Mouse (Mus musculus) retina, postnatal 7 days (tissue): ENCODE measurements around the gene Nrip1.

ENCODE experiments used
- DNase-seq: peaks from one replicate; pipeline ENCODE4 v3.0.0-alpha.2; 2012; ENCODE audit warnings: low read depth, low spot score

Gene Nrip1

GRCm38 (mm10) chr16:76372045-76372940 lies 1.3 kb downstream of the Nrip1 start:
- peak; percentile 32 for DNase-seq

DNA sequence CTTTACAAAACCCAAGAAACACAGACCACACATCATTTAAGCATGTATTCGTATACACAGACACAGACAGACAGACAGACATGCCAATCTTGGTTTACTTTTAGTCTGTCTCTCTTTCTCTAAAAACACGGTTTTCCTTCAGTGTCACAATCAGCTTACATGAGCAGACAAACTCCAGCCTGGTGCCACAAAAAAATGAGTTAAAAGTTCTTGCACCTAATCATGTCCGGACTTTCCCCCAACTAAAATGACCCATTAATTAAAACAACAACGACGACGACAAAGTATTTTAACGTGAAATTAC lies 2.1 kb downstream of the Nrip1 start:
- DNase-seq: no peak

- DNase-seq: no peak
Measured at GRCm38 (mm10) chr16:76370716-76371613, 2.7 kb downstream of the Nrip1 start.

DNA sequence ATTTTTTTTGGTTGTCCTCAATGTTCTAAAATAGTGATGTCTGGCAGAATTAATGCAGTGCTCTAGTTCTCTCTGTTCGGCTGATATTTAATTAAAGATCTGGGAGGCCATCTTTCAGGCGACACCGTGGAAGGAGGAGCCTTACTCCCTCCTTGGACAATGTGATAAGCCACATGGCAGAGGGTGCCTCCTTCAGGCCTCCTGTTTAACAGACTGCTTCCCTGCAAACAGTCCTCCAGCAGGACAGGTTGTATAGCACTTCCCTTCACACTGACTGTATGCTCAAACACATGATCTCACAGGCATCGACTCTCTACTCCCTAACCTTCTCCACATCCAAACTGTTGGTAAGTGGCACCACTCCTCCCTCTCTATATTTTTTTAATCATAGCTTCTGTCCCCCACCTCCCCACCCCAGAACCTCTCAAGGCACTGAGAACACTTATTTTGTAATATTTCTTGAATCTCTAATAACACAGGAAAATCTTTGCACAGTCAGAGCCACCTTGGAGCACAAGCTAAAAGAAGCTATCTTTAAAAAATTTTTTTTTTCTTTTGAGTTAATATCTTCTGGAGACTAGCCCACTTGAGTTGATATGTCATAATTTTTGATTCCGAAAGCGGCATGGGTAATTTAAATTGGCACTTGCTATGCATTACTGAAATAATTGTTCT lies 3.4 kb downstream of the Nrip1 start:
- no peak for DNase-seq

DNA sequence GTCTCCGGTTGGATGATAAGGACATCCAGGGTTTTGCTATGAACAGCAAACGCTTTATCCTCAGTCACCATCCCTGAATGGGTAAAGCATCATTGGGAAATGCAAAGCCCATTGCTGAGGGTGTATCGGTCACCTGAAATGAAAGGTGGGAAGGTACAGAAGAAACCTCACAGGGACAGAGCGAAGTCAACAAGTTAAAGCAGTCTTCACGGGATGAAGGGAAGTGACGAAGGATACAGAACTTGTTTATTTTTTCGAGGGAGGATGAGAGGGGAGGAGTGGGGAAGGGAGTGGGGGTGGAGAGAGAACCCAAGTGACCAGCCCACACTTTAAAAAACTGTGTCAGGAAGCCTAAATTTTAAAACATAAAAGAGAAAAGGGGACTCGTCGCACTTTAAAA lies 4.4 kb downstream of the Nrip1 start:
- DNase-seq: no peak

- DNase-seq: no peak
Measured at GRCm38 (mm10) chr16:76367261-76367908, 6.2 kb downstream of the Nrip1 start.

DNA sequence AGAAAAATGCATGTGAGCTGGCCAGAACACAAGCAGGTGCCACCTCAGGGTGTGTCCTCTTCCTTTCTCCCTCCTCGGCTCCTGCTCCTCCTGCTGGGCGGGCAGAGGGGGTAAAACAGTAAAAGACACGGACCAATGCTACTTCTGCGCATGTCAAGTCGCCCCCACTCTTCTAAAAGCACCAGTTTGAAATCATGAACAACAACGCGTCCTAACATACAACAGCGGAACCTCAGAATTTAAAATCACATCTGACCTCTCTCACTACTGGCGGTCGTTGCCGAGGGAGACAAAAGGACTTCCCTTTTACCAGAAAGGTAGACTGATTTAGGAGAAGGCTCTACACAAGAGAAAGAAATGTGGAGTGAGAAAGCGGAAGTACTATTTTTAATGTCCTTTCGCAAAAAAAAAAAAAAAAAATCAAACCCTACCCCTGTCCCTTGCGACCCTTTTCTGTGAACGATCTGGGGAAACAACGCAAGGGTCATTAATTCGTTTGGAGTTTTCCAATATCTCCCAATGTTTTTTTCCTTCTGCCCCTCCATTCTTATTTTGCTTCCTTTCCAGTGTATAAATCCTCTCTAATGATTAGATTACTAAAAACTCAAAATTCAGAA lies 7.7 kb downstream of the Nrip1 start:
- no peak for DNase-seq

DNA sequence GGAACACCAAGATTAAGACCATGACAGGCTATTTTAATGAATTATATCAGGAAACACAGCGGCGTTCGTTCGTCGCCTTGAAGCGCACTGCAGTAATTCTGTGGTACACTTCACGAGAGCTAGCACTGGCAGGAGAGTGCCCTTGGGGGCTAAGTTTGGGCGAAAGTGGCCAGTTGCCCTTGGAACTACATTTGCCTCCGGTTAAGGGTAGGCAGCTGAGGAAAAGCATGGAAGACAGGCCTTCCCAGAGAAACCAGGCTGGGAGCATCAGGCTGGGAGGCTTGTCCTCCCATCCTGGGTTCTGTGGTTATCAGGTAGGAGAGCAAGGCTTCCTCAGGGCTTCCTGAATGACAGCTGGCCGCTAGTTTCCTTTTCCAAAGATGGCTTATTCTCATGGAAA lies 8.4 kb downstream of the Nrip1 start:
- no peak for DNase-seq

DNA sequence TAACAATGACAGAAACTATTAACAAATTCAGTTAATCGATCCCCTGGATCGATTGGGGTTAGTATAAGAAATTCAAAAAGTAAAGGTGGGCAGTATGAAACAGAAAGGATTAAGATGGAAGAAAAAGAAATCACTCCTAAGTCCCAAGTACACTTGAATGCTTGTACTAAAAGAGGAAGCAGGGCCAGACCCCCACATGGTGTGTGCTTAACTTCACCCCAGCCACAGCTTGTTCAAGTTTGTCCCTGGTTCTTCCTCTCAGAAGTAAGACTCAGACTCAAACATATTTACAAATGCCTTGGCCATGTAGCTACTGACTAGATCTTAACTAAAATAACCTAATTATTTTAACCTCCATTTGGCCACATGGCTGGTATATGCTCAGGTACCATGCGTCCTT lies 10.0 kb downstream of the Nrip1 start:
- DNase-seq: no peak

DNA sequence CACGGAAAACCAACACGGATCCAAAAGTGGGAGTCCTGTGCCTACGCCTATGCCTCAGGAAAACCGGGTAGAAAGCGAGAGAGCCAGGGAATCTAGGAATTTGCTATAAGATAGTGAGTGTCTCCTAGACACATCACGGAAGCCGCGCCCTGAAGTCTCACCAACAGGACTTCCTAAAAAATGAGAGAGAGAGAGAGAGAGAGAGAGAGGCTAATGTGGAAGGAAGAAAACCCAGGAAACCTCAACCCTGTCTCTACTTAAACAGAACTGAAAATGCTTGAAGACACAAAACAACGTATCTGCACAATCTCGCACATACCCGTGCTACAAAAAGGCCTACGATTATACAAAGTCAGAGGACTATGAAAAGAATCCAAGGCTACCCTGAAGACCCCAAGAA lies 10.6 kb downstream of the Nrip1 start:
- no peak for DNase-seq

- DNase-seq: no peak
Measured at GRCm38 (mm10) chr16:76360441-76360840, 13.2 kb downstream of the Nrip1 start.

GRCm38 (mm10) chr16:76358757-76359156 lies 14.9 kb downstream of the Nrip1 start:
- DNase-seq: no peak

- no peak for DNase-seq
Measured at GRCm38 (mm10) chr16:76358128-76358748, 15.4 kb downstream of the Nrip1 start.

GRCm38 (mm10) chr16:76357155-76357554 lies 16.5 kb downstream of the Nrip1 start:
- no peak for DNase-seq

- DNase-seq: no peak
Measured at GRCm38 (mm10) chr16:76355947-76356550, 17.6 kb downstream of the Nrip1 start.

DNA sequence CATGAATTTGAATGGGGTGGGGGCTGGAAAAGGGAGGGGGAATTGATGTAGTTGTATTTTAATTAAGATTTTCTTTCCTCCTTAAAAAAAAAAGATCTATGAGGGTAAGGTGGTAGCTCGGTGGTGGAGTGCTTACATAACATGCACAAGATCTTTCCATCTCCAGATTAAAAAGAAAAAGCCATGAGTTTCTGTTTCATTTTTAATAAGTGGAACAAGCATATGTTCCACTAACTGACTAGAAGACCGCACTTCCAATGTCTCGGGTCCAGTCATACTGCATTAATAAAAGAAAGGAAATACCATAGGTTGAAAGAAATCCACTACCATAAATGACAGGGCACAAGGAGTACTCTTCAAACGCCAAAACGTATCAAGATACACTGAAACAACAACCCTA lies 18.4 kb downstream of the Nrip1 start:
- no peak for DNase-seq

DNA sequence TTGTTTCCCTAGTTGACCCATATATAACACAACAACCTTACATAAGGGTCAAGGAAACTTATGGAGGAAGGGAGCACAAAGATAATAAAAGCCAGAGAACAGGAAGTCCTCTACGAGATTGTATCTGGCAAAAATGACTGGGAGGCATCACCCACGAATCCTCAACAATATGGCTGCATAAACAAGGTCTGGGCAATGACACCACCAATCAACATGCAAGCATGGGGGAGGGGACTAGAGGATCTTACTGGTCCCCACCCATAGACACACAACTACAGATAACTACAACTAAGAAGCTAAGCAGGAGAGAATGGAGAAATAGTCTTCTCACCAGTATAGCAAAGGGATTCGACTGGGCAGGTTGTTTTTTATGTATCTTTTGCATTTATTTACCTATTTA lies 18.8 kb downstream of the Nrip1 start:
- DNase-seq: no peak

DNA sequence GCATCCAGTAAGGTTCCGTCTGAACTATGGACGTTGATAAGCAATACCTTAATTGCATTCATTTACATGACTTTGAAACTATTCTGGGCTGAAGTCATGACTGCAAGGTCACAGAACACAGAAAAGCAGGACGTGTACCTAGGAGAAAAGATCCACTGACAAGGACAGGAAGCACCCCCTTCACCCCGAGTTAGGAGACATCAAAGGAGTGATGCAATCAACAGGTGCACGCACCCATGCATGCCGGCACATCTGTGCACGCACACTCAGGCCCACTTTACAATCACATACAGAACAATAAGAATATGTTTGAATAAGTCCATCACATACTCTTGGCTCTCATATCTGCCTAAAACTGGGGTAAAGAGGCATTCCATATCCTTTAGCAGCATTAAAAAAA lies 19.3 kb downstream of the Nrip1 start:
- no peak for DNase-seq

DNA sequence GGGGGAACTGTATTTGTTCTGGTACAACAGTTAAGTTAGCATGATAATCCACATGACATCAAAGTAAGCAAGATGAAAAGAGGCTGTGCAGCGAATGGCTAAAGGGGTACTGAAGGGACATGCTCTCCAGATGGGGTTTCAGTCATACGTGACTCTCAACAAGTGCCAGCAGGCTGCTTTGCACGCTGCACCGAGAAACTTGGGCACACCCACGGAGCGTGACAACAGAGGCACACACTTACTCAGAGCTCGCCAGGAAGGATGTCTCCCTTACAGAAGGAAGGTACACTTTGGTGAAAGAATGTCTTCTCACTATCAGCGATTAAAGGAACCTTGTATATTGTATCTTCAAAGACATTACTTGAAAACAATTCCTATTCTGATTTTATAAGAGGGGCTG lies 22.7 kb downstream of the Nrip1 start:
- no peak for DNase-seq

DNA sequence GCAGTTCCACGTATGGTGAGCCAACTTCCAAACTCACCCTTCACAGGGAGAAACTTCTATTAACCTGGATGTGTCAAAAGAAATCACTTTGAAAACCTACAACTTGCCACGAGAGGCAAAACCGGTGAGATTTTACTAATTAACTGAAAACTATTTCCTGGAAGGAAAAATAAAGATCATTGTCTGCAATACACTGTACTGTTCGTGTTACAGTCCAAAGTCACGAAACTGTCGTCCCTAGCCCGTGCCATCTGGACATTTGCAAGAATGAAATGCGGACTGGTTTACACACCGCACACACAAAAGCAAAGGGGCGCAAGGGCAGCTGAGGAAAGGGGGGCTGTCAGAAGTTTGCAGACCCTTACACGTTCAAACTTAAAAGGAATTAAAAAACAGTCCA lies 24.6 kb downstream of the Nrip1 start:
- no peak for DNase-seq
